Mouse (Mus musculus) heart, embryonic 13.5 days (tissue): ENCODE measurements around the gene Noc4l. TPM values are rescaled to one million over a fixed set of nuclear protein-coding genes. Genes with fewer than 3 reads are reported as not detected.
A peak's percentile ranks its signal among the peaks of the same experiment; 100 is the strongest.

Experiments
- ATAC-seq: fragments of 200-750 bp; cut with Nextera tagmentation; 2 replicates; pipeline ENCODE4 v1.8.0; 2017; ENCODE audit warnings: moderate TSS enrichment; ENCODE audit not compliant: insufficient number of reproducible peaks, low FRiP score, low TSS enrichment; ENCODE audit errors: extremely low read depth
- H3K27ac ChIP-seq: fragments of 300-500 bp; sonication (generic); replicated peaks from 2 replicates; pipeline ENCODE4 v1.5.1; 2015; ENCODE audit warnings: moderate library complexity, mild to moderate bottlenecking, inconsistent platforms
- H3K27me3 ChIP-seq: fragments of 300-500 bp; sonication (generic); replicated peaks from 2 replicates; pipeline ENCODE4 v1.6.1; 2015; ENCODE audit warnings: mild to moderate bottlenecking, inconsistent platforms
- H3K36me3 ChIP-seq: fragments of 300-500 bp; sonication (generic); 2 replicates; pipeline ENCODE4 v1.6.1; 2015; ENCODE audit warnings: mild to moderate bottlenecking, inconsistent platforms
- H3K4me1 ChIP-seq: fragments of 300-500 bp; sonication (generic); 2 replicates; pipeline ENCODE4 v1.6.1; 2015; ENCODE audit warnings: inconsistent platforms
- H3K4me2 ChIP-seq: fragments of 300-500 bp; sonication (generic); 2 replicates; pipeline ENCODE4 v1.6.1; 2015; ENCODE audit warnings: inconsistent platforms, mild to moderate bottlenecking, moderate library complexity
- H3K4me3 ChIP-seq: fragments of 300-500 bp; sonication (generic); 2 replicates; pipeline ENCODE4 v1.5.1; 2015; ENCODE audit warnings: moderate library complexity, mild to moderate bottlenecking, inconsistent platforms
- H3K9ac ChIP-seq: fragments of 300-500 bp; sonication (generic); 2 replicates; pipeline ENCODE4 v1.6.1; 2015; ENCODE audit warnings: inconsistent platforms, mild to moderate bottlenecking, moderate library complexity
- H3K9me3 ChIP-seq: fragments of 300-500 bp; sonication (generic); 2 replicates; pipeline ENCODE4 v1.6.1; 2016; ENCODE audit warnings: inconsistent platforms
- WGBS: fragments of 180-500 bp; shearing (Covaris S2); methylation state at CpG from one replicate; pipeline ENCODE4 v1.1.7; 2015; ENCODE audit warnings: mixed read lengths; 5-methylcytosine and 5-hydroxymethylcytosine counted together
- polyA plus RNA-seq: library from polyadenylated mRNA; unstranded; fragments of >200 nt; fragmentation: Nextera tagmentation; extraction: Ambion mirVana; gene quantifications from 2 replicates; pipeline ENCODE4 v1.2.1, GENCODE M21; 2015

Noc4l gene
- polyA plus RNA-seq = 32.3 and 33.7 TPM in 2 replicates

DNA sequence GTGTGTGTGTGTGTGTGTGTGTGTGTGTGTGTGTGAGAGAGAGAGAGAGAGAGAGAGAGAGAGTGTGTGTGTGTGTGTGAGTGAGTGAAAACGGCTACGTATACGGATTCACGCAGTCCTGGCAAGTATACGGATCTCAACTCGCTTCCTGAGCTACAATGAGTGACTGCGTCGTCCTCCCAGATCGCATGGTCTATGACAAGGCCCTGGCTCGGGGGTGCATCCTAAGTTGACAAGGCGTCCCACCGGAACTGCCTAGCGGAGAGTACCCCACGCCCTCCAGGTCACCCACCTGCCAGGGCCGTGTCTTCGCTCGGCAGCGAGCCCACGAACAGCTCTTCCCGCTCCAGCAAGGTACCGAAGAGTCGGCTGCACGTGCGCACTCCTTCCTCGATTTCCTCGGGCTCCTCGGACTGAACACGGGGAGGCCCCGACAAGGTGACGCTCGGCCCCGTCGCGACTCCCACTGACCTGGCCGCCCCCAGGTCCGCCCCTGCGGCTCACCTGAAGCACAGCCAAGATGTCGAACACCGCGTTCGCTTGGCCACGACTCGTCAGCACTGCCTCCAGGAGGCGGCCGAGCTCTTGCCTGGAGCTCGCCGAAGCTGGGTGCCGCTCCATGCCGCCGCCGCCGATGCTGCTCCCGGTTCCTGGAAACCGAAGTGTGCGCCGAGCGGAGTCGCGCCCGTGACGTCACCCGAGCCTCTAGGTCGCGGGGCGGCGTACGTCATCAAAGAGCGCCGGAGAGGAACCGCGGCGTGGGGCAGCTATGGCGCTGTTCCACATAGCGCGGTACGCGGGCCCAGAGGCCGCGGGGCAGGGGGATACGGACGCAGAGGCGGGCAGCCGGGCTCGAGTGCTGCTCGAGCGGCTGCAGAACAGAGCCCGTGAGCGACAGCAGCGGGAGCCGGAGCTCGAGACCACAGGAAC, at the start of gene Noc4l, which contains the start of gene Ddx51:
Gene Noc4l, minus strand, starts transcription at position 699 of the 930 bp plus-strand sequence.
Gene Ddx51, plus strand, starts transcription at position 733 of the 930 bp plus-strand sequence.
- Histone ChIP-seq H3K4me2 (peak within 1 kb of the TSS; percentile 99), H3K27ac (peak within 1 kb of the TSS; percentile 28), H3K4me1 (peaks cover 20% of the 10 kb centered on the region), H3K4me3 (peak within 1 kb of the TSS; percentile 98), H3K27me3 (no peaks in the 10 kb centered on the region), H3K9me3 (no peaks in the 10 kb centered on the region), H3K9ac (peak within 1 kb of the TSS; percentile 94), H3K36me3 (peaks cover 75% of the 10 kb centered on the region)
- WGBS = under 1% methylated on average over 91 of the region's 91 CpGs
- ATAC-seq = peak; percentile 60

DNA sequence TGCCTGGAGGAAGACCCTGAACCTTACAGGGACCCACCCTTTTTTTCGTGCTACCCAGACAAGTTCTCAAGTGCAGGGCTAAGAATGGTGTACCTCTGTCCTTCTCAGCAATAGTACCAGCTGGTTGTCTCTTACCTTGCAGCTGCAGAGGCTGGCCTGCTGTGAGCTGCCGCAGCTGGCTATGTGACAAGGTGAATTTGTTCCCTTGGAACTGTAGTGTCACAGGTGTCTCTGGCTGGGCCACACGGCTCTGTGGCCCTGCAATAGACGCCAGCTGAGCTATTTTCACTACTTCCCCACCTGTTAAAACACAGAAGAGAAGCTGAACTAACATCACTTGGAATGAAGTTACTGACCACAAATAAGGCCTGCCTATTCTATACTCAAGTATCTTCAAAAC, 45.4 kb upstream of the Noc4l start:
- Histone ChIP-seq H3K9me3 (no peaks in the 10 kb centered on the region), H3K27me3 (no peaks in the 10 kb centered on the region), H3K27ac (no peak overlapping the region), H3K4me2 (no peak overlapping the region), H3K36me3 (peaks cover 95% of the 10 kb centered on the region), H3K4me1 (no peaks in the 10 kb centered on the region), H3K9ac (no peak overlapping the region), H3K4me3 (no peak overlapping the region)
- no peak for ATAC-seq
- 87% methylated on average over 4 of the region's 4 CpGs for WGBS

DNA sequence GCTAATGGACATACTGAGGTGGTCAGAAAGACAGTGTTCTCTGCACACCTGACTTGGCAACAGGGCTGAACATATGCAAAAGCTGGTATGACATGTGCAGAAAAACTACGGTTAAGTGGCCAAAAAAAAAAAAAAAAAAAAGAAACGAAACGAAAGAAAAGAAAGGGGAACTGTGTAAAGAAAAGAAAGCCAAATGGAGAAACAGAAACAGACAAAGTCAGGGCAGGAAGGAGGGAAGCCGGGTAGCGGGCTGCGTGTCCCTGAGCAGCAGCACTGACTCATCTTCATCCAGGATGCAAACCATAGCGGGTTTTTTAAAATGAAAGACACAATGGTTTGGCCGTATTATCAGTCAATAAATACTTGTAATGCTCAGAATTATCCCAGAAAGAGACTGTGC, 28.8 kb upstream of the Noc4l start:
- H3K9ac ChIP-seq = no peak overlapping the region
- H3K4me2 ChIP-seq = no peak overlapping the region
- no peaks in the 10 kb centered on the region for H3K9me3 ChIP-seq
- no peaks in the 10 kb centered on the region for H3K27me3 ChIP-seq
- ATAC-seq = no peak
- H3K36me3 ChIP-seq = peaks cover 96% of the 10 kb centered on the region
- 89% methylated on average over 8 of the region's 8 CpGs for WGBS
- no peaks in the 10 kb centered on the region for H3K4me1 ChIP-seq
- H3K4me3 ChIP-seq = no peak overlapping the region
- no peak overlapping the region for H3K27ac ChIP-seq

DNA sequence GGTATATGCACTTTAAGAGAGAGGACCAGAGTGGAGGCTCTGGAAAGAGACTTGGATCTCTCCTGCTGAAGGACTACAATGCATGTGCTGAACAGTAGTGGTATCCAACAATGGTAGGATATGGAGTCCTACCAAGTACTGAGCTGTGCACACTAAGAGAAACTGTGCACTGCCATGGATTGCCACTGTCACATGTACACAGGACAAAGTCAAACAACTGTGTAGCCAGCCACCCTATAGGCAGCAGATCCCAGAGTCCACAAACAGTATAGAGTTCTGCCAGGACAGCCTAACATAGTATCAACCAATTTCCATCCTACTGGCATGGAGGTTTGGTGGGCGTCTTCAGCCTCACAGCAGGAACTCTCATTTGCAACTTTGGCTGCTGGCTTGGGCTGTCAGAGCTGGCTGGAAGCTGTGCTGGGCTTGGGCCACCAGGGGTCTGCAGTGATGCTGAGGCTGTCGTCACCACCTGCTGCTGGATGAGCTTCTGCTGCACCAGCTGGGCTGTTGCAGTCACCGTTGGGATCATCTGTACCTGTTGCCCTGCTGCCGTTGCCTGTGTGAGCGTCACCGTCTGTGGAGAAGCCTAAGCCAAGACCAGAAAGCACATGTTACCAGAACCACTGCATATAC, 12.4 kb upstream of the Noc4l start:
- Histone ChIP-seq H3K9ac (no peak overlapping the region), H3K4me2 (no peak overlapping the region), H3K4me1 (no peaks in the 10 kb centered on the region), H3K36me3 (peaks cover 95% of the 10 kb centered on the region), H3K27ac (no peak overlapping the region), H3K9me3 (no peaks in the 10 kb centered on the region), H3K4me3 (no peak overlapping the region), H3K27me3 (no peaks in the 10 kb centered on the region)
- ATAC-seq = no peak
- WGBS = 63% methylated on average over 6 of the region's 6 CpGs

DNA sequence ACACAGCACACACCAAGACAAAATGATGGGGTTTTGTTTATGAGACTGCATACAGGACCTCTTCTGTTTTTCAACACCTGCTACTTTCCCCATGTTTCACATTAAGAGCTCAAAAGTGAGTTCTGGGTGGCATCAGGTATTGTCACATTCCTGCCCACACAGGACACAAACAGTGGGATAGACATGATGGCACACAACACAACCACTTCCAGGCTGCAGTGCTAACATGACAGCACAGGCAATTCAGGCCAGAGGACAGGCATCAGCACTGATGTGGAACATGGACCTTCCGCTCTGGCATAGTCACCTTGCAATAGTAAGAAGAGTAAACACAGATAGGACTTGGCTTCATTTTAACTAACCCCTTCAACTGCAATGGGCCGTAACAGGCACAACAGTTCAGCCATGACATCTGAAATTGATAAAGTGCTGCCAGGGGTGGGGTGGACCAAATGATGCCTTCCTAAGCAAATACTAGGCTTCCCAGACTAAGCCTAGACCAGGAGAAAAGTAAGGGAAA, 11.6 kb upstream of the Noc4l start:
- Histone ChIP-seq H3K4me1 (no peaks in the 10 kb centered on the region), H3K4me3 (no peak overlapping the region), H3K9me3 (no peaks in the 10 kb centered on the region), H3K9ac (no peak overlapping the region), H3K27ac (no peak overlapping the region), H3K27me3 (no peaks in the 10 kb centered on the region), H3K36me3 (peaks cover 95% of the 10 kb centered on the region), H3K4me2 (no peak overlapping the region)
- no peak for ATAC-seq
- 97% methylated on average over 2 of the region's 2 CpGs for WGBS

DNA sequence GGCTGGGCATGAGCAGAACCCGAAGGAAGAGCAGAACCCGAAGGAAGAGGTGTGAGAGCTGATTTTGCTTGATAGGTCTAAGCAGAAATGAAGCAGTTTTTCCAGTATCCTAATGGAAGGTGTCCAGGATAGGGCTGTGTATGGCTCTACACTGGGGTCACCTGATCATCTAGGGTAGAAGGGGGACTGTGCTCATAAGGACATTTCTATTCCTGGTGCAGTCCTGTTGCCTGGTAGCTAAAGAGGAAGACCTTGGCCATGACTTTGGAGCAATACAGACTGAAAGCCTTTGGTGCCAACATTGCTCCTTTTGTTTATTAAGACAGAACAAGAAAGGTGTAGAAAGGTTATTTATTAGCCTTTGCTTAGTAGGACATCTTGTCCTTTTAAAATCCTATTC, 10.8 kb upstream of the Noc4l start:
- Histone ChIP-seq H3K27ac (no peak overlapping the region), H3K4me2 (no peak overlapping the region), H3K27me3 (no peaks in the 10 kb centered on the region), H3K36me3 (peaks cover 95% of the 10 kb centered on the region), H3K4me1 (no peaks in the 10 kb centered on the region), H3K4me3 (no peak overlapping the region), H3K9ac (no peak overlapping the region), H3K9me3 (no peaks in the 10 kb centered on the region)
- 91% methylated on average over 2 of the region's 2 CpGs for WGBS
- ATAC-seq = no peak

DNA sequence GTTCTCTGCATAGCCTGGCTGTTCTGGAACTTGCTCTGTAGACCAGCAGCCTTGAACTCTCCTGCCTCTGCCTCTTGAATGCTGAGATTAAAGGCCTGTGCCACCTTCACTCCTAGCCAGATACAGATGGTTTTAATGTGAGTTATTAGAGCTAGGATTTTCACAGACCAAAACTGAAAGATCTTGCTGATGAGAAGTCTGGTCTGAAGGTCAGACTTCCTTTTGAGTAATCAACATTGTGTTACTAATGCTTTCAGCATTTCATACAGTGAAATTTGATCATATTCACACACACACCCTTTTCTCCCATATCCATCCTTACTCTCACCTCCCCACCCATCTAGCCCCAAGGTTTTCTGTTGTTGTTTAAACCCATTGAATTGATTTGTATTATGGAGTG, 6.5 kb upstream of the Noc4l start:
- H3K36me3 ChIP-seq = peaks cover 95% of the 10 kb centered on the region
- H3K9ac ChIP-seq = no peak overlapping the region
- no peaks in the 10 kb centered on the region for H3K27me3 ChIP-seq
- no peak for ATAC-seq
- H3K4me2 ChIP-seq = no peak overlapping the region
- no peak overlapping the region for H3K4me3 ChIP-seq
- peaks cover under 1% of the 10 kb centered on the region; the same call in 1 of the 2 replicates for H3K4me1 ChIP-seq
- H3K9me3 ChIP-seq = no peaks in the 10 kb centered on the region
- no peak overlapping the region for H3K27ac ChIP-seq

DNA sequence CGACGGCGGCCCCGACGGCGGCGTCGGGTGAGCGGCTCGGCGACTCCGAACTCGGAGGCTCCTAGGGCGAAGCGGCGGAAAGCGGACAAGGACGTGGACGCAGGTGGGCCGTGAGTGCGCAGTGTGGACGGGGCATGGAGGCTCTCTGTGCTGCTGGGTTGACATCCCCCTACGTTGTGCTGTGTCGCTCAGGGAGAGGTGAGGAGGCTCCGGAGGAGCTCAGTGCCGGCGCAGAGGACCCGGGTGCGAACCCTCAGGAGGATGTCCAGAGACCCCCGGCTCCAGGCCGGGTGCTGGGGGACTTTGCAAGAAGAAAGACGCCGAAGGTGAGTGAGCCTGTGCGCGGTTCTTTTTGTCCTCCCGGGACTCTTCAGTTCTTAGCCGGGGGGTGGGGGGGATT, 469 bp upstream of the Noc4l start:
- H3K36me3 ChIP-seq = peaks cover 75% of the 10 kb centered on the region
- peak overlapping the region; percentile 28 for H3K27ac ChIP-seq
- peak overlapping the region; percentile 99 for H3K4me2 ChIP-seq
- H3K9ac ChIP-seq = peak overlapping the region; percentile 94
- H3K4me1 ChIP-seq = peaks cover 20% of the 10 kb centered on the region
- no peaks in the 10 kb centered on the region for H3K27me3 ChIP-seq
- H3K4me3 ChIP-seq = peak overlapping the region; percentile 98
- no peaks in the 10 kb centered on the region for H3K9me3 ChIP-seq
- WGBS = under 1% methylated on average over 37 of the region's 37 CpGs
- 0 out of 2 replicates have a peak, but pooled peaks have one; percentile 5 for ATAC-seq

DNA sequence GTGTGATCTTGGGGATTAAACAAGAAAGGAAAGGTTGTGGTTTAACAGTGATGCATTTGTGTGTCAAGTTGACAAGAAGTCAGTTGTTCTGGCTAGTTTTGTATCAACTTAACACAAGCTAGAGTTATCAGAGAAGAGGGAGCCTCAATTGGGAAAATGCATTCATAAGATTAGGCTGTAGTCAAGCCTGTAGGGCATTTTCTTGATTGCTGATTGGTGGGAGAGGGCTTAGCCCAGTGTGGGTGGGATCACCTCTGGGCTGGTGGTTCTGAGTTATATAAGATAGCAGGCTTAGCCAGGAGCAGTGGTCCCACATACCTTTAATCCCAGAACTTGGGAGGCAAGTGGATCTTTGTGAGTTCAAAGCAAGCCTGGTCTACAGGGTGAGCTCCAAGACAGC, 6.8 kb downstream of the Noc4l start:
- no peak for ATAC-seq
- 0 out of 2 replicates have a peak, but pooled peaks cover 2% of the 10 kb centered on the region for H3K9me3 ChIP-seq
- H3K4me3 ChIP-seq = no peak overlapping the region
- no peaks in the 10 kb centered on the region for H3K4me1 ChIP-seq
- no peak overlapping the region for H3K4me2 ChIP-seq
- H3K36me3 ChIP-seq = peaks cover 60% of the 10 kb centered on the region
- H3K27ac ChIP-seq = no peak overlapping the region
- H3K9ac ChIP-seq = no peak overlapping the region
- no peaks in the 10 kb centered on the region for H3K27me3 ChIP-seq

DNA sequence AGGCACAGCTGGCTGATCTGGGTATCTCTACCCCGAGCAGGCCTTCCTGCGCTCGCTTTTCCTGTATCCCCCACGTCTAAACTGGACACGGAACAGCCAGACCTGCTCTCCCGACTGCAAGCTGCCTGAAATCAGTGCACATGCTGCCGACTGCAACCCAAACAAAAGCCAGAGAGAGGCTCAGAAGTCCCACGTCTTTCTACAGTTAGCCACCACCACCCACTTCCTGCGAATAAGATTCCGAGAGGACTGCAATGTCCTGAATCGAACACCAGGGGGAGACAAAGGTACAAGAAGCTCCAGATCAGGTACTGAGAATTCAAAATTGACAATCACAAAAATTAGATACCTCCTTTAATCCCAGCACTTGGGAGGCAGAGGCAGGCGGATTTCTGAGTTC, 13.8 kb downstream of the Noc4l start:
- Histone ChIP-seq H3K27ac (no peak overlapping the region), H3K9me3 (0 out of 2 replicates have a peak, but pooled peaks cover 2% of the 10 kb centered on the region), H3K4me1 (peaks cover 2% of the 10 kb centered on the region; the same call in 1 of the 2 replicates), H3K27me3 (peaks cover 17% of the 10 kb centered on the region), H3K9ac (peak overlapping the region; percentile 68), H3K4me3 (peak overlapping the region; percentile 37), H3K36me3 (no peaks in the 10 kb centered on the region), H3K4me2 (peak overlapping the region; percentile 60)
- no peak for ATAC-seq
- 19% methylated on average over 12 of the region's 12 CpGs for WGBS

DNA sequence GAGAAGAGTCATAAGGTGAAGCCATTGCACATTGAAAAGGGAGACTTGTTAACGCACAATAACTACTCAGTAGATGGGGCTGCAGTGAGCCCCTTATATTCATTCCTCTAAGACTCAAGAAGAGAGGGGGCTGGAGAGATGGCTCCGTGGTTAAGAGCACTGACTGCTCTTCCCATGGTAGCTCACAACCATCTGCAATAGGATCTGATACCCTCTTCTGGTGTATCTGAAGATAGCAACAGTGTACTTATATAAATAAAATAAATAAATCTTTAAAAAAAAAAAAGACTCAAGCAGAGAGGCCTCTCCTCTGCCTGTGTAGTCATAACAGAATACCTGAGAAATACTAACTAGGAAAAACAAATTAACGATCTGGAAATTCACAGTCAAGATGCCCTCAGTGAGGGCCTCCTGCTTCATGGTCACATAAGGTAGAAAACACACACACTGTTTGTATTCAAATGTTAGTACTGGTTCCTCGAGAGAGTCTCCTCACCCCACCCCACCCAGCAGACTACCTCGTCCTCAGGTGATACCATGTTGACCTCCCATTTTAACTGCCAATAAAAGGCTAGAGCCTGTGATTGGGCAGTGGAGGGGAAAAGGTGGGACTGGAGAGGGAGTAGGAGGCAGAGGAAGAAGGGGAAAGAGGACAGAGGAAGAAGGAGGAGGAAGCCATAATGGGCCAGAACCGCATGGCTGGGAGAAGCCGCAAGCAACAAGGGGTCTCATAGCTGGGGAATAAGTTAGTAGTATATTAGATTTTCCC, 14.7 kb downstream of the Noc4l start:
- H3K9ac ChIP-seq = no peak overlapping the region
- no peak overlapping the region for H3K4me2 ChIP-seq
- WGBS = 78% methylated on average over 7 of the region's 7 CpGs
- peaks cover 17% of the 10 kb centered on the region for H3K27me3 ChIP-seq
- no peak for ATAC-seq
- H3K4me3 ChIP-seq = no peak overlapping the region
- H3K4me1 ChIP-seq = peaks cover 2% of the 10 kb centered on the region; the same call in 1 of the 2 replicates
- H3K27ac ChIP-seq = no peak overlapping the region
- no peaks in the 10 kb centered on the region for H3K36me3 ChIP-seq
- H3K9me3 ChIP-seq = 0 out of 2 replicates have a peak, but pooled peaks cover 2% of the 10 kb centered on the region
